Mouse (Mus musculus) heart, postnatal 14 days (tissue): Measurements from ENCODE around the gene Selenbp1. TPM values are rescaled to one million over a fixed set of nuclear protein-coding genes. Genes with fewer than 3 reads are reported as not detected.
"Not testable (repeated sequence)": the region's sequence is repeated elsewhere in the genome, so short reads cannot be mapped to it uniquely, and the experiment has no call there.

ENCODE experiments used
- DNase-seq, 2 experiments: peaks; one replicate each; pipeline ENCODE4 v3.0.0; 2021 to 2022
- intact Hi-C: fragments of 180-260 bp; cut with DNase I; formaldehyde crosslinking; loops from one replicate; pipeline ENCODE4 v1.15.1; 2025
- total RNA-seq, 2 experiments: library from RNA; stranded (reverse); gene quantifications; 2 replicates each; pipeline ENCODE4 v1.2.3; 2021

Gene Selenbp1
- total RNA-seq, 2 experiments from 2014 or later = 63.8 to 84.9 TPM

GRCm38 (mm10) chr3:94931427-94932082 is 1.3 kb upstream of the Selenbp1 start:
- DNase-seq, intact Hi-C loops: not testable (repeated sequence)

GRCm38 (mm10) chr3:94932279-94932678 is 577 bp upstream of the Selenbp1 start:
- intact Hi-C loops, DNase-seq: not testable (repeated sequence)

- DNase-seq, intact Hi-C loops: not testable (repeated sequence)
Measured at GRCm38 (mm10) chr3:94933604-94934003, 748 bp downstream of the Selenbp1 start.

GRCm38 (mm10) chr3:94934564-94934963 is 1.7 kb downstream of the Selenbp1 start:
- intact Hi-C loops, DNase-seq: not testable (repeated sequence)

- intact Hi-C loops = not testable (repeated sequence)
- peak; percentile 78 to 87 for DNase-seq
Measured at GRCm38 (mm10) chr3:94935332-94935731, 2.5 kb downstream of the Selenbp1 start.

GRCm38 (mm10) chr3:94936147-94936546 is 3.3 kb downstream of the Selenbp1 start:
- intact Hi-C loops, DNase-seq: not testable (repeated sequence)

GRCm38 (mm10) chr3:94937194-94937593 is 4.3 kb downstream of the Selenbp1 start:
- DNase-seq, intact Hi-C loops: not testable (repeated sequence)

GRCm38 (mm10) chr3:94940033-94940432 is 7.2 kb downstream of the Selenbp1 start:
- DNase-seq, intact Hi-C loops: not testable (repeated sequence)

GRCm38 (mm10) chr3:94942211-94942967 is 9.5 kb downstream of the Selenbp1 start:
- intact Hi-C loops, DNase-seq: not testable (repeated sequence)

- intact Hi-C loops, DNase-seq: not testable (repeated sequence)
Measured at GRCm38 (mm10) chr3:94943706-94944105, 10.8 kb downstream of the Selenbp1 start.

GRCm38 (mm10) chr3:94948066-94948614 is 15.3 kb downstream of the Selenbp1 start:
- intact Hi-C loops = loop anchor here (1.0 kb wide), 1 partner anchor 49 kb away; no protein-coding TSS in a partner anchor

GRCm38 (mm10) chr3:94949645-94950044 is 16.8 kb downstream of the Selenbp1 start:
- DNase-seq = no peak
- intact Hi-C loops = no loop called here

More at GRCm38 (mm10) chr3:94948066-94948614, 15.3 kb downstream of the Selenbp1 start:
- DNase-seq = peak in 1 of 2 experiments; percentile 21

GRCm38 (mm10) chr3:94952806-94953205 is 19.9 kb downstream of the Selenbp1 start:
- intact Hi-C loops = no loop called here
- peak in 1 of 2 experiments; percentile 14 for DNase-seq

- no peak for DNase-seq
- intact Hi-C loops = no loop called here
Measured at GRCm38 (mm10) chr3:94953384-94953763, 20.5 kb downstream of the Selenbp1 start.

GRCm38 (mm10) chr3:94953764-94954616 is 21.1 kb downstream of the Selenbp1 start, which contains the start of gene Rfx5:
Rfx5 (plus strand) TSS chr3:94954075.
- intact Hi-C loops = loop anchor here (2.0 kb wide), 1 partner anchor 21 kb away; the partner anchor contains the start of gene Pi4kb
- peak; percentile 83 to 91 for DNase-seq

GRCm38 (mm10) chr3:94958295-94958694 is 25.4 kb downstream of the Selenbp1 start:
- no peak for DNase-seq
- intact Hi-C loops = no loop called here

GRCm38 (mm10) chr3:94959871-94960270 is 27.0 kb downstream of the Selenbp1 start:
- intact Hi-C loops = no loop called here
- DNase-seq = peak in 1 of 2 experiments; percentile 25

- peak in 1 of 2 experiments; percentile 21 for DNase-seq
- intact Hi-C loops = no loop called here
Measured at GRCm38 (mm10) chr3:94960322-94960721, 27.5 kb downstream of the Selenbp1 start.

GRCm38 (mm10) chr3:94964989-94965388 is 32.1 kb downstream of the Selenbp1 start:
- DNase-seq = no peak
- intact Hi-C loops = no loop called here

- DNase-seq = no peak
- intact Hi-C loops = no loop called here
Measured at GRCm38 (mm10) chr3:94965878-94966277, 33.0 kb downstream of the Selenbp1 start.
